Mouse (Mus musculus) G1E (cell line): ENCODE data around the gene Tmprss2. TPM values are rescaled to one million over a fixed set of nuclear protein-coding genes. Genes with fewer than 3 reads are reported as not detected.

ENCODE experiments used
- ATAC-seq: 2 replicates; pipeline ENCODE4 v1.8.0; 2016; ENCODE audit warnings: mild to moderate bottlenecking; ENCODE audit not compliant: insufficient number of reproducible peaks, poor library complexity, low FRiP score, severe bottlenecking; ENCODE audit errors: extremely low read depth
- DNase-seq: peaks from one replicate; pipeline ENCODE4 v3.0.0; 2012; ENCODE audit warnings: low spot score
- H3K27me3 ChIP-seq: 2 replicates; pipeline ENCODE4 v1.6.1; 2012; ENCODE audit warnings: mild to moderate bottlenecking, low read length, inconsistent platforms; ENCODE audit not compliant: insufficient read depth
- H3K36me3 ChIP-seq: replicated peaks from 2 replicates; pipeline ENCODE3; 2012; ENCODE audit warnings: mild to moderate bottlenecking, inconsistent platforms
- H3K4me1 ChIP-seq: 2 replicates; pipeline ENCODE4 v1.6.1; 2012; ENCODE audit warnings: low read depth, low read length, inconsistent platforms, mixed read lengths; ENCODE audit not compliant: insufficient read depth
- H3K4me3 ChIP-seq: 2 replicates; pipeline ENCODE4 v1.5.1; 2012; ENCODE audit warnings: low read depth, mild to moderate bottlenecking, inconsistent platforms, low read length, moderate library complexity, mixed read lengths
- H3K9me3 ChIP-seq: replicated peaks from 2 replicates; pipeline ENCODE4 v1.6.1; 2012; ENCODE audit warnings: inconsistent platforms
- CTCF ChIP-seq: IDR thresholded peaks from 2 replicates; pipeline ENCODE4 v1.5.1; 2012; ENCODE audit warnings: low read depth, low read length, inconsistent platforms, mixed read lengths
- GATA1 ChIP-seq: IDR thresholded peaks from 2 replicates; pipeline ENCODE4 v1.6.1; 2012; ENCODE audit warnings: borderline replicate concordance, low read length, inconsistent platforms, mixed read lengths
- GATA2 ChIP-seq: IDR thresholded peaks from 2 replicates; pipeline ENCODE4 v1.6.1; 2012; ENCODE audit warnings: low read depth, low read length, inconsistent platforms, borderline replicate concordance
- POLR2AphosphoS5 ChIP-seq: IDR thresholded peaks from 2 replicates; pipeline ENCODE4 v1.6.1; 2012; ENCODE audit warnings: low read depth, low read length, inconsistent platforms; ENCODE audit not compliant: insufficient replicate concordance
- TAL1 ChIP-seq: conservative IDR thresholded peaks from 2 replicates; pipeline ENCODE4 v1.6.1; 2012; ENCODE audit warnings: low read depth, low read length, inconsistent platforms, mixed read lengths
- polyA plus RNA-seq: library from polyadenylated mRNA; stranded (reverse); fragments of >175 nt; gene quantifications from 2 replicates; pipeline ENCODE4 v1.2.3, GENCODE M21; 2012
- total RNA-seq, 2 experiments: library from RNA; stranded (forward) in 1 of 2; stranded (reverse) in 1 of 2; fragments of 200-1000 nt in 1 of 2; fragments of >200 nt in 1 of 2; fragmentation: Nextera tagmentation in 1 of 2; gene quantifications; 2 replicates each; pipeline ENCODE4 v1.2.3; 2014 to 2017

Tmprss2 gene
- total and polyA plus RNA-seq, 3 experiments: 0.11 TPM; not detected in 2

DNA sequence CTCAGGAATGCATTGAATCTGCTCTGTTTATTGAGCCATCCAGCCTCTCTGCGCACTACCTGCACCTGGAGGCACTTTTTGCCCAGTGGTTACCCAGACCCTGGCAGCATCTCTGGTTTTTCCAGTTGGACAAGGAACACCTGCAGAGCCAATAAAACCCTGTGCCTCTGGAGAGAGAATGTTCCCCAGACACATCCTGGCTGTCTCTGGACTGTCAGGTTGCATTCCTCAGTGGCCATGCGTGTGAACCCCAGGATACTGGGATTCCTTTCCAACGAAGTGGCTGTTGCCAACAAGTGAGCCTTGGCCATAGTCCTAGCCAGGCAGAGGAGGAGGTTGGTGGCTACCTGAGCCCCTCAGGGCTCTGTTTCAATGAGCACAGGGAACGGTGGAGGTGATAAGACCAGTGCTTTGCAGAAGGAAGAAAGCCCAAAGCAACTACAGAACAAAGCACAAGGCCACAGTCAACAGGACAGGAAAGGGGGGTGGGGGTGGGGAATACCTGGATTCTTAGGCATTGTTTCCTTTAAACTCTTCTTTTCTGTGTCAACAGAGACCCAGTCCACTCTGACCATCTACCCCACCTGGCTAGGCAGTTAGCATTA is 22.0 kb upstream of the Tmprss2 start:
- no peak for TF ChIP-seq POLR2AphosphoS5
- TF ChIP-seq CTCF: no peak
- no peak for TF ChIP-seq GATA1
- no peak for TF ChIP-seq TAL1
- no peak for TF ChIP-seq GATA2

DNA sequence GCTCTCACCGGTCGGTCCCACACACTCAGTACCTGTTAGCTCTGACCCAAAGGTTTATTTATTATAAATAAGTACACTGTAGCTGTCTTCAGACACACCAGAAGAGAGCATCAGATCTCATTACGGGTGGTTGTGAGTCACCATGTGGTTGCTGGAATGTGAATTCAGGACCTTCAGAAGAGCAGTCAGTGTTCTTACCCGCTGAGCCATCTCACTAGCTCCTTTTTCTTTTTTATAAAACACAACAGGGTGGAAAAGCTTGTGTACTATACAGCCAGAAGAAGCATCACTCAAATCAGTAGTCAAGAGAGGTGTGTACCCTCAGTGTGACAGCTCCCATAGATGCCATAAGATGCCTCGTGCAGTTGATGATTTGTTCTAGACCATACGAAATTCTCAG is 12.2 kb upstream of the Tmprss2 start:
- H3K4me3 ChIP-seq: no peak overlapping the region
- no peak for TF ChIP-seq POLR2AphosphoS5
- TF ChIP-seq TAL1: no peak
- TF ChIP-seq GATA1: no peak
- no peak for TF ChIP-seq GATA2
- no peak for TF ChIP-seq CTCF
- H3K36me3 ChIP-seq: no peaks in the 10 kb centered on the region
- ATAC-seq (no peak), DNase-seq (no peak)
- H3K27me3 ChIP-seq: no peaks in the 10 kb centered on the region
- no peaks in the 10 kb centered on the region for H3K4me1 ChIP-seq
- H3K9me3 ChIP-seq: no peaks in the 10 kb centered on the region

More for the DNA sequence above, 22.0 kb upstream of the Tmprss2 start:
- Histone ChIP-seq H3K4me1 (no peaks in the 10 kb centered on the region), H3K27me3 (no peaks in the 10 kb centered on the region), H3K36me3 (no peaks in the 10 kb centered on the region), H3K9me3 (no peaks in the 10 kb centered on the region), H3K4me3 (no peak overlapping the region)
- ATAC-seq (no peak), DNase-seq (no peak)

DNA sequence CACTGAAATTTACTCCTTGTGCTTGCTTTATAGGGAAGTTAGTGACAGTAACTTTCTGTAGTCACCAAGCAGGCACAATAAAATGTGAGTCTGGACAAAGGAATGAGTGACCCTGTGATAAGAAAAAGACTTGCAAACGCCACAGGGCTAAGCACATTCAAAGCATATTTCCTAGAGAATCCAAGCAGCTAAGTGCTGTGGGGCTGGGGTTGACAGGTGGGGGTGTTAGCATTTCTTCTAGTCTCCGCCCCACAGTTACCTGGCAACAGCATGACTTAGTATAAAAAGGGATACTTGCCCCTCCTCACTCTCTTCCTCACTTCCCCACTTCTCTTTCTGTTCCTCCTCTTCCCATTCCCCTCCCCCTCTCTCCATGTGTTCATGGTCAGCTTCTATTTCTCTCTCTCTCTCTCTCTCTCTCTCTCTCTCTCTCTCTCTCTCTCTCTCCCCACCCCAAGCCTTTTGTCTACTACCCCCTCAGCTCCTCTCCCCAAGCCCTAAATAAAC is 11.4 kb upstream of the Tmprss2 start:
- no peaks in the 10 kb centered on the region for H3K36me3 ChIP-seq
- no peak for ATAC-seq
- no peaks in the 10 kb centered on the region for H3K4me1 ChIP-seq
- no peak for DNase-seq
- no peak overlapping the region for H3K4me3 ChIP-seq
- H3K27me3 ChIP-seq: no peaks in the 10 kb centered on the region
- H3K9me3 ChIP-seq: no peaks in the 10 kb centered on the region
- no peak for TF ChIP-seq GATA2

DNA sequence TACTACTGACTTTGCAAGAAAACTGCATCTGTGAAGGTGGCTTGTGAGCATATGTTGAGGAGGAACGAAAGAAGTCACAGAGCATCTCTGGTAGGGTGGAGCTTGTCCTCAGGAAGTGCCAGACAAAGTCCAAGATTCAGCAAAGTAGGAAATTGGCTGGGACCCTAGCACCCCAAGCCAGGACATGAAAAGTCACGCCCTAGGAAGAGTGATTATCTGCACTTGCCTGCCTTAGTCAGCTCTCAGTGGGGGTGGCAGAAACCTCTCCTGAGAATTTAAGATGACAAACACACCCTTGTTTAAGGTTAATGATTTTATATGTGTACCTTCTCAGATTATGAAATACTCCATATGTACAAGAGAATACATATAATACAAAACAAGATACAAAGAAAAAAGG is 7.3 kb upstream of the Tmprss2 start:
- Histone ChIP-seq H3K27me3 (no peaks in the 10 kb centered on the region), H3K9me3 (no peaks in the 10 kb centered on the region), H3K4me3 (no peak overlapping the region), H3K4me1 (no peaks in the 10 kb centered on the region), H3K36me3 (no peaks in the 10 kb centered on the region)
- TF ChIP-seq GATA2 (no peak), TAL1 (no peak), CTCF (no peak), GATA1 (no peak), POLR2AphosphoS5 (no peak)
- ATAC-seq (no peak), DNase-seq (no peak)

DNA sequence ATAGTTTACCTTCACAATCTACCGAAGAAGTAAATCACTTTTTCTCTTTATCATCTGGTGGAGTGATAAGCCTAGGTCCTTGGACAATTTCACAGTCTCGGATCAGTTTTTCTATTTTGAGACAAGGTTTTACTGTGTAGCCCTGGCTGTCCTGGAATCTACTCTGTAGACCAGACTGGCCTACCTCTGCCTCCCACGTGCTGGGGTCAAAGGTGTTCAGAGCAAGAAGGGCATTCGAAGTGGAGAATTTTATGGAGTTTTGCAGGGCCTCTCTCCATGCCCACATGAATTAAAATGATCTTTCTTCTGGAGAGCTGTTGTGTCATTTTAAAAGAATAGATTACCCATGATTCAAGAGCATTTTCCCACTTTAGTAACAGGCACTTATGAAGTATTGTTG is 1.0 kb upstream of the Tmprss2 start:
- Histone ChIP-seq H3K4me1 (no peaks in the 10 kb centered on the region), H3K36me3 (no peaks in the 10 kb centered on the region), H3K4me3 (no peak overlapping the region), H3K9me3 (no peaks in the 10 kb centered on the region), H3K27me3 (no peaks in the 10 kb centered on the region; the same call in 1 of the 2 replicates)
- DNase-seq (no peak), ATAC-seq (no peak)
- TF ChIP-seq POLR2AphosphoS5: no peak
- TF ChIP-seq GATA2: no peak
- no peak for TF ChIP-seq TAL1
- TF ChIP-seq CTCF: no peak
- TF ChIP-seq GATA1: no peak

GRCm38 (mm10) chr16:97610246-97610645 is 749 bp downstream of the Tmprss2 start:
- Histone ChIP-seq H3K9me3 (no peaks in the 10 kb centered on the region), H3K4me3 (no peak overlapping the region), H3K4me1 (no peaks in the 10 kb centered on the region), H3K36me3 (no peaks in the 10 kb centered on the region), H3K27me3 (no peaks in the 10 kb centered on the region; the same call in 1 of the 2 replicates)
- DNase-seq: no peak
- TF ChIP-seq GATA2 (no peak), GATA1 (no peak), CTCF (no peak), TAL1 (no peak), POLR2AphosphoS5 (no peak)
- no peak for ATAC-seq

DNA sequence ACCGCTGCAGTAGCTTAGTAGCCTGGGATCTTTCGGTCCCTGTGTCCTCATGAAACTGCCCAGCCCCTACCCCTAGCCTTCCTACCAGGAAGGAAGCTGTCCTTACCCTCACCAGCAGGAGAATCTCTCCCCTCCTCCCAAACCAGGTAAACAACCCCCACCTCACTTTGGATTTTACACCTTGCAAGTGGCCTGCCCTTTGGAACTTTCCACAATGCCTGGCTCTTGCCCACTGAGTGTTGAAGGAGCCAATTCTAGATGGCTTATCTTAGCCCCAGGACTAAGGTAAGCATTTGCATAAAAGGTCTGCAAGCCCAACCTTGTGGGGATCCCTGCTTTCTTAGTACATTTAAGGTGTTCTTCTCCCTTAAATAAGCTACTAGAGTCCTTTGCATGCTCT is 1.3 kb downstream of the Tmprss2 start:
- no peaks in the 10 kb centered on the region for H3K36me3 ChIP-seq
- H3K4me1 ChIP-seq: no peaks in the 10 kb centered on the region
- no peaks in the 10 kb centered on the region for H3K9me3 ChIP-seq
- no peak overlapping the region for H3K4me3 ChIP-seq
- DNase-seq (no peak), ATAC-seq (no peak)
- TF ChIP-seq GATA1: no peak
- no peak for TF ChIP-seq GATA2
- no peak for TF ChIP-seq TAL1
- H3K27me3 ChIP-seq: no peaks in the 10 kb centered on the region; the same call in 1 of the 2 replicates
